Mouse (Mus musculus) forebrain, embryonic 12.5 days (tissue): ENCODE measurements around the gene Max. TPM values are rescaled to one million over a fixed set of nuclear protein-coding genes. Genes with fewer than 3 reads are reported as not detected.

ENCODE experiments used
- ATAC-seq: fragments of 200-750 bp; cut with Nextera tagmentation; 2 replicates; pipeline ENCODE4 v1.8.0; 2017; ENCODE audit warnings: moderate TSS enrichment; ENCODE audit not compliant: low FRiP score
- H3K27ac ChIP-seq: fragments of 300-500 bp; sonication (generic); 2 replicates; pipeline ENCODE4 v1.5.1; 2016; ENCODE audit warnings: mild to moderate bottlenecking
- H3K27me3 ChIP-seq: fragments of 300-500 bp; sonication (generic); 2 replicates; pipeline ENCODE4 v1.6.1; 2016; ENCODE audit warnings: mild to moderate bottlenecking
- H3K36me3 ChIP-seq: fragments of 300-500 bp; sonication (generic); replicated peaks from 2 replicates; pipeline ENCODE4 v1.6.1; 2016; ENCODE audit warnings: mild to moderate bottlenecking
- H3K4me1 ChIP-seq: fragments of 300-500 bp; sonication (generic); 2 replicates; pipeline ENCODE4 v1.6.1; 2016
- H3K4me2 ChIP-seq: fragments of 300-500 bp; sonication (generic); 2 replicates; pipeline ENCODE4 v1.6.1; 2016; ENCODE audit warnings: mild to moderate bottlenecking, moderate library complexity
- H3K4me3 ChIP-seq: fragments of 300-500 bp; sonication (generic); replicated peaks from 2 replicates; pipeline ENCODE4 v1.5.1; 2016; ENCODE audit warnings: mild to moderate bottlenecking
- H3K9ac ChIP-seq: fragments of 300-500 bp; sonication (generic); 2 replicates; pipeline ENCODE4 v1.6.1; 2016; ENCODE audit warnings: mild to moderate bottlenecking
- H3K9me3 ChIP-seq: fragments of 300-500 bp; sonication (generic); 2 replicates; pipeline ENCODE4 v1.6.1; 2016
- WGBS: fragments of 180-500 bp; shearing (Covaris S2); methylation state at CpG from one replicate; pipeline ENCODE4 v1.1.7; 2016; 5-methylcytosine and 5-hydroxymethylcytosine counted together
- polyA plus RNA-seq: library from polyadenylated mRNA; unstranded; fragments of >200 nt; fragmentation: Nextera tagmentation; extraction: Ambion mirVana; gene quantifications from 2 replicates; pipeline ENCODE4 v1.2.1, GENCODE M21; 2016

Max gene
- polyA plus RNA-seq, 1 experiment from 2014 or later: 23.4 TPM

DNA sequence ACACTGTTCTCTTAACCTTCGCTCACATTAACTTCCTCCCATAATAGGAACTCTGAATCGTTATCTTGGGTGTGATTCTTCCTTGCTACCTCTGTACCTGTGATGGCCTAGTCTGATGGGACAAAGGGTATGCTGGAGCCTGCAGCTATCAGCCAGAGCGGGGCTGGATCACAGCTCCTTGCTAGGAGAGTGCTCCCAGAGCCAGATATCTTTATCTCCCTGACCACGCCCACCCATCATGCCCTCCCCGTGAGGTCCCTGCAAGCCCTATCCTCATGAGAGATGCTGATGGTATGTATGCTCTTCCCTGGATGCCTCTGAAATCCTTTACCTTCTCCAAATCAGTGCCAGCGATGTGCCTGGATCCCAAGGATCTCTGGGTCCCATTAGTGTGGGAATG is 31.8 kb downstream of the Max start:
- no peak for ATAC-seq
- no peak overlapping the region for H3K4me3 ChIP-seq

DNA sequence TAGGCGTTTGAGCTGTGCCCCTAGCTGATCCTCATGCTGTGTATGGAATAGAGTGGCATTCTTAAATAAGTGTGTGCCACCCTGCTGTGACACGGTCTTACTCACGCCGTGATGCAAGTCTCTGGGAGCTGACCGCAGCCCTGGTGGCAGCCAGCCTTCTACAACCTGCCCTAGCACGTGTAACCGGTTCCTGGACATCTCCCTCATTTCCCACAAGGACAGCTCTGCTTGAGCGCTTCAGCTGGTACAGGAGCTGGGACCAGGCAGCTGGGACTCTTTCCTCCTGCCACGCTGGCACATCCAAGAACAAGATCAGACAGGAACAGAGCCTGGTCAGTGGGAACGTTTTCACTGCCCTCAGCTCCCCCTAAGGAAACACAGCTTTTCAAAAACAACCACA is 34.5 kb downstream of the Max start:
- no peaks in the 10 kb centered on the region for H3K27me3 ChIP-seq
- no peaks in the 10 kb centered on the region for H3K9me3 ChIP-seq
- no peak overlapping the region for H3K4me3 ChIP-seq
- no peak for ATAC-seq
- no peak overlapping the region for H3K9ac ChIP-seq
- H3K27ac ChIP-seq: no peak overlapping the region
- H3K4me2 ChIP-seq: no peak overlapping the region
- H3K4me1 ChIP-seq: no peaks in the 10 kb centered on the region; the same call in 1 of the 2 replicates
- WGBS: 64% methylated on average over 10 of the region's 10 CpGs
- no peaks in the 10 kb centered on the region for H3K36me3 ChIP-seq

More for the DNA sequence above, 31.8 kb downstream of the Max start:
- H3K4me2 ChIP-seq: no peak overlapping the region
- no peaks in the 10 kb centered on the region for H3K9me3 ChIP-seq
- no peak overlapping the region for H3K9ac ChIP-seq
- WGBS: 75% methylated on average over 6 of the region's 6 CpGs
- no peaks in the 10 kb centered on the region; the same call in 1 of the 2 replicates for H3K4me1 ChIP-seq
- H3K27ac ChIP-seq: no peak overlapping the region
- H3K36me3 ChIP-seq: peaks cover under 1% of the 10 kb centered on the region; the same call in 1 of the 2 replicates
- H3K27me3 ChIP-seq: no peaks in the 10 kb centered on the region

DNA sequence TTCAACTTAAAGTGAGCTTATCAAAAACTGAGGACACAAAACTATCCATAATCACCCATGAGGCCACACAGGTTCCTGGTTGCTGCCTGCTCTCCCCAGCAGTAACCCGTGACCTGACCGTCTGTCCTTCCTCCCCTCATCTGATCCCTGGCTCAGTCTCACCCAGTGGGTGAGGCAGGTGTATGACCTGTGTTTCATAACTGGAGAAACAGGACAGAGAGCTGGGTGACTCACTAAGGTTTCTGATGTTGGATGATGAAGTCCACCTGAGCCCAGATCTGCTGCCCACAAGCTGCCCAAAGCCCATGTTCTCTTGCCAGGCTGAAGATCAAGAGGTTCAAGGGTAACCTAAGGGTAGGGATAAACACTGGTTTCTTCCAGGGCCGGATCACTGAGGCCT is 35.0 kb downstream of the Max start:
- Histone ChIP-seq H3K9ac (no peak overlapping the region), H3K9me3 (no peaks in the 10 kb centered on the region), H3K27ac (no peak overlapping the region), H3K27me3 (no peaks in the 10 kb centered on the region), H3K4me1 (no peaks in the 10 kb centered on the region; the same call in 1 of the 2 replicates), H3K36me3 (no peaks in the 10 kb centered on the region), H3K4me2 (no peak overlapping the region), H3K4me3 (no peak overlapping the region)
- no peak for ATAC-seq
- 88% methylated on average over 3 of the region's 3 CpGs for WGBS

DNA sequence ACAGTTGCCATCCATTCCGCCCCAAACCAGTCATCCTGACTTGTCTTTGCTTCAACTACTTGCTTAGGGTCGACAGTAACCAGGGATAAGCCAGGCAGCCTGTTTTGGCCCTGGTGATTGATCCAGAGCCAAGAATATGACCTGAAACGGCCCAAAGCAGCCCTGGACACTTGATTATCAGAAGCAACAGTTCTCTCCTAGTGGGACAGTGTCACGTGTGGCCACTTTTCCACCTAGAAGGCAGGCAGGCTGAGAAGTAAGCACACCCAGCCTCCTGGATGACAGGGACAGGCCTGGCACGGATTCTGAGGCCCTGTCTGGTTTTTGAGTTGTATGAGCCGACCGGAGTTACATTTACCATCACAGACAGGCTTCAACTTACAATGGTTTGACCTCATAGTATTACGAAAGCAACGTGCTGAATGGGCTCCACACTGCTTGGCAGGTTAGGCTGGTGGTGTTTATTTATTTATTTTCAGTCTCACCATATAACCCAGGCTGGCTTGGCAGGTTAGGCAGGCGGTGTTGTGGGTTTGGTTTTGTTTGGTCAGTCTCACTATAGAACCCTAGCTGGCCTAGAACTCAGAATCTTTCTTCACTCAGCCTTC is 35.6 kb downstream of the Max start:
- no peaks in the 10 kb centered on the region; the same call in 1 of the 2 replicates for H3K4me1 ChIP-seq
- WGBS: 85% methylated on average over 10 of the region's 10 CpGs
- ATAC-seq: no peak
- no peak overlapping the region for H3K9ac ChIP-seq
- H3K27me3 ChIP-seq: no peaks in the 10 kb centered on the region
- no peak overlapping the region for H3K4me3 ChIP-seq
- no peak overlapping the region for H3K4me2 ChIP-seq
- H3K27ac ChIP-seq: no peak overlapping the region
- no peaks in the 10 kb centered on the region for H3K36me3 ChIP-seq
- H3K9me3 ChIP-seq: no peaks in the 10 kb centered on the region

DNA sequence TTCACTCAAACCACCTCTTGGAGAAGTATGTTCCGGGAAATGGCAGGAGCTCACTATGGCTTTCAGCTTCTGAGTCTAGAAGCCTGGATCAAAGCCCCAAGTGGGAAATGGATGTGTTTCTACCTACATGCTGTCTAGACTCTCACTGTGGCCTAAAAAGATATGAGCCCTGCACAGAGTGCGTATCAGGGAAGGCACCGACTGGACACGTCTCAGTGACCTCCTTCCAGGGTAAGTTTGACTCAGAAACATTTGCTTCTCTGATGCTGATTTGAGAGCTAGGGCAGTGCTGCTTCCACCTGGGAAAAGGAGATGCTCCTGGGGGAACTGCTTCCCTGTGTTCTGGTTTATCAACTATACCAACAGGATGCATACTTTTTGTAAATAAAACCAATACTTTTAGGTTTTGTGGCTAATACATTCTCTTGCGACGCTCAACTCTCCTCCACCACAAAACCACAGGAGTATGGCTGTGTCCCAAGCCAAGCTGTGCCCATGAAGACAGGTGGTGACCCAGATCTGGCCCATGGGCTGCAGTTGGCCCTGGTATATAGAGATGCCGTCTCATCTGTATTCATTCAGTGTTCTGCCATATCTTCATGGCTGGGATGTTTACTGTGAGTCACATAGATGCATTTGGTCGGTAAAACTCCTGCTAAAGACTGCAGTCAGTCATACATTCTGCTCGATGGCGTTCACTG is 36.9 kb downstream of the Max start:
- Histone ChIP-seq H3K9me3 (no peaks in the 10 kb centered on the region), H3K9ac (no peak overlapping the region), H3K4me2 (no peak overlapping the region), H3K27me3 (no peaks in the 10 kb centered on the region), H3K4me1 (no peaks in the 10 kb centered on the region; the same call in 1 of the 2 replicates), H3K27ac (no peak overlapping the region), H3K36me3 (peaks cover 9% of the 10 kb centered on the region; the same call in 1 of the 2 replicates), H3K4me3 (no peak overlapping the region)
- 94% methylated on average over 10 of the region's 10 CpGs for WGBS
- ATAC-seq: no peak

DNA sequence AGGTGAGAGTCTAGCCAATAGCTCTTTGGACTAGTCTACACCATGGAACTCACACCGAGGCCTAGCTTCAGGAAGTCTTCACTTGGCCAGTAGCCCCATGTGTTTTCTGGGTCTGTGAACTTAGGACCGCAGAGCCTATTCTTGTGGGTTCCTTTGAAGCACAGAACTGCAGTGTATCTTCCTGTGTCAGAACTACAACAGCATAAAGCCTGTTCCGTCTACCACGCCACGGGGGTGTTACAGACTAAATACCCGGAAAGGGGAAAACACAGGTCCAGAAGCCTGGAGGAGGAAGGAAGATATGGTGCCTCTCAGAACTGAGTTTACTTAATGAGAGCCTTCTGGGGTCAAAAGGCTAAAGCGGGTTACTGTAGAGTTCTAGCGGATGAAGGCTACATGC is 38.9 kb downstream of the Max start:
- Histone ChIP-seq H3K4me3 (no peak overlapping the region), H3K27me3 (no peaks in the 10 kb centered on the region), H3K36me3 (peaks cover 9% of the 10 kb centered on the region; the same call in 1 of the 2 replicates), H3K4me1 (no peaks in the 10 kb centered on the region), H3K9ac (no peak overlapping the region), H3K9me3 (no peaks in the 10 kb centered on the region), H3K27ac (no peak overlapping the region), H3K4me2 (no peak overlapping the region)
- WGBS: 96% methylated on average over 8 of the region's 8 CpGs
- ATAC-seq: no peak

DNA sequence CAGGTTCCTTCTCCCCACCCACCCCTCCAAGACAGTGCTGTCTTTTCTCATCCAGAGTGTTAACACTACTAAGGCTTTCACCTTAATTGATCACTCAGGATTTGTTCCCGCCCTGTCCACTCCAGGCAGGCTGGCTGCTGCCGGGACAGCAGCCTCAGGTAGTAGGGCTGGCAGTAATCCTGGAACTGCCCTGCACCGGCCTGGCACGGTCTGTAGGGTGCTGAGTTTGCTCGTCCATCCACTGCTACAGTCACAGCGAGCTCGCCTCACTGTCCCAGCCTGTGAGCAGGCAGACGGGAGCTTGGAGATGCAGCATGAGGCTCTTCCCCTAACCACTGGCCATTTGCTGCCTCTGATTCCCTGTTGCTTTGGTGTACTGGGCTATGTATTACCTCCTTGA is 41.0 kb downstream of the Max start:
- Histone ChIP-seq H3K4me3 (no peak overlapping the region), H3K4me2 (no peak overlapping the region), H3K27me3 (no peaks in the 10 kb centered on the region), H3K36me3 (peaks cover 17% of the 10 kb centered on the region), H3K9ac (no peak overlapping the region), H3K4me1 (no peaks in the 10 kb centered on the region), H3K9me3 (no peaks in the 10 kb centered on the region), H3K27ac (no peak overlapping the region)
- ATAC-seq: no peak
- WGBS: 86% methylated on average over 8 of the region's 8 CpGs

DNA sequence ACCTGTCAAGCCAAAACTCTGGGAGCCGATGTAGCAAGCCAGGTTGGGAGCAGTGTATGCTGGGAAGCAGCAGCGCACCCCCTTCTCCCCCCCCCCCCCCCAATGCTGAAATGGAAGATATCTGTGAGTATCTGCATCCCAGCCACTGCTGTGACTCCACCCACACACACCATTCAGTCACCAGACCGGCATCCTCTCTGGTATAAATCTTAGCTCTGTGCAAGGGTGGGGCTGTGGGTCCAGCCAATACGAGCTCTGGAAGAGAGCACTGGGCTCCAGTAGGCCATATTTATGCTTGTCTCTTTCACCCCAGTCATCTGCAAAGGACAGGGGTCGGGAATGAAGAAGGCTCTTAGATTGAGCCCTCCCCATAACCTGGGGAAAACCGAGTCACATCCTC is 41.6 kb downstream of the Max start:
- Histone ChIP-seq H3K36me3 (peaks cover 17% of the 10 kb centered on the region), H3K4me1 (no peaks in the 10 kb centered on the region), H3K27me3 (no peaks in the 10 kb centered on the region), H3K27ac (no peak overlapping the region), H3K4me3 (no peak overlapping the region), H3K9ac (no peak overlapping the region), H3K4me2 (no peak overlapping the region), H3K9me3 (no peaks in the 10 kb centered on the region)
- WGBS: 86% methylated on average over 6 of the region's 6 CpGs
- ATAC-seq: no peak

DNA sequence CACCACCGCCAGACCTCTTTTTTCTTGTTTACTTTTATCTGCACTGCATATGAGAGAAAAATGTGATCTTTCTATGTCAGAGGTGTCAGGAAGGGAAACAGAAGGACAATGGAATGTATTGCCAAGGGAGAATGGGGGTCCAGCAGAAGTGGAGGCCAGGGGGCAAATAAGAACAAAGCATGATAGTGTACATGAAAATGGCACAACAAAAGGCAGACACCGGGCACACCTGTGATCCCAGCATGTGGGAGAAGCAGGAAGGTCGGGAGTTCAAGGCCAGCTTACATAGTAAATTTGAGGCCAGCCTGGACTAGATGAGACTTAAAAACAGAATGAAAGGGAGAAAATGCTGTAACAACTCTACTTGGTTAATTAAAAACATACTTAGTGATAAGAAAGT is 43.1 kb downstream of the Max start:
- no peaks in the 10 kb centered on the region for H3K4me1 ChIP-seq
- H3K9me3 ChIP-seq: no peaks in the 10 kb centered on the region
- H3K4me3 ChIP-seq: no peak overlapping the region
- H3K4me2 ChIP-seq: no peak overlapping the region
- ATAC-seq: no peak
- 69% methylated on average over 3 of the region's 3 CpGs for WGBS
- no peaks in the 10 kb centered on the region for H3K27me3 ChIP-seq
- H3K36me3 ChIP-seq: peaks cover 17% of the 10 kb centered on the region
- H3K9ac ChIP-seq: no peak overlapping the region
- H3K27ac ChIP-seq: no peak overlapping the region

DNA sequence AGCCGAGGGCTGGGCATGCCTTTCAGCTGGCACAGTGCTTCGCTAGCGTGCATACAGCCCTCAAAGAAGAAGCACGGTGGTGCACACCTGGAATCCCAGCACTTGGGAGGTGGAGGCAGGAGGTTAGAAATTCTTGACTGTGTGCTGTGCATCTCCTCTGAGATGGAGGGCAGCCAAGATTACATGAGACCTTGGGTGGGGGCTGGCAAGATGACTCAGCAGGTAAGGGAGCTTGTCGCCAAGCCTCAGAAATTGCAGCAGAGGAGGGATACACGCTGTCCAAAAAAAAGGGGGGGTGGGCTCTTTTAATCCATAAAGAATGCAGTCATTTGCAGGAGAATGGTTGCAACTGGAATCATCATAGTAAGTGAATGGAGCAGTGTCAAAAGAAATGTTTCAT is 43.9 kb downstream of the Max start:
- H3K4me2 ChIP-seq: no peak overlapping the region
- no peaks in the 10 kb centered on the region for H3K4me1 ChIP-seq
- H3K27me3 ChIP-seq: no peaks in the 10 kb centered on the region
- no peak overlapping the region for H3K4me3 ChIP-seq
- peaks cover 17% of the 10 kb centered on the region for H3K36me3 ChIP-seq
- no peak overlapping the region for H3K27ac ChIP-seq
- no peak for ATAC-seq
- 83% methylated on average over 6 of the region's 6 CpGs for whole genome bisulfite sequencing
- no peak overlapping the region for H3K9ac ChIP-seq
- H3K9me3 ChIP-seq: no peaks in the 10 kb centered on the region

DNA sequence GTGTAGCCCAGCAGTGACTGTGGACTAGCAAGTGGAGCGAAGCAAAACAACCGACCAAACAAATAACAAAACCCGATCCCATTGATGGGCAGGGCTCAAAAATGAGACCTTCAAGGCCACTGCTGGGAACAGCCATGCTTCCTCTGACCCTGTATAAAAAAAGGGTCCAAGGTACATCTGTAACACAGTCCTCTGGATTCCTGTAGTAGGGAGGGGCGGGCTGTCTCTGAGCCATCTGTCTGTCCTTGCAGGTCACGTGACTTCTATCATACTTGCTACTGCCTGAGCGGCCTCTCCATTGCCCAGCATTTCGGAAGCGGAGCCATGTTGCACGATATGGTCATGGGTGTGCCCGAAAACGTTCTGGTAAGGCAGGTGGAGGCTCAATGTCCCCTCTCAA is 45.8 kb downstream of the Max start:
- Histone ChIP-seq H3K9ac (no peak overlapping the region), H3K4me2 (no peak overlapping the region), H3K9me3 (no peaks in the 10 kb centered on the region), H3K27ac (no peak overlapping the region), H3K27me3 (no peaks in the 10 kb centered on the region), H3K4me3 (no peak overlapping the region), H3K36me3 (peaks cover 16% of the 10 kb centered on the region), H3K4me1 (no peaks in the 10 kb centered on the region)
- 92% methylated on average over 11 of the region's 11 CpGs for WGBS
- no peak for ATAC-seq

DNA sequence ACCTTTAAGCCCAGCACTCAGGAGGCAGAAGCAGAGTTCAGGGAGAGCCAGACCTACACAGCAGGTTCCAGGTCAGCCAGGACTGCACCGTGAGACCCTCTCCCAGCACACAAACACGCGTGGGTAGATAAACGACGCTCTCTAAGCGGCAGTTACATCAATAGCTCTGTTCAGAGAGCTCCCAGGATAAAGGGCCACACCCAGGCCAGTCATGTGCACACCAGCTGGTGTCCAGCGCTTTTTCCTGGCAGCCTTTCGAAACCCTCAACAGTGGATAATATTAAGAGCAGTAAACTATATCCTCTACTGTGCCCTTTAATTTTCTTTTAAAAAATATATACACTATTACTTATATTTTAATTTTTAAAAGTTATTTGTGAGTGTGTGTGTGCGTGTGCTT is 49.8 kb downstream of the Max start:
- Histone ChIP-seq H3K36me3 (peaks cover 14% of the 10 kb centered on the region), H3K4me2 (no peak overlapping the region), H3K9me3 (no peaks in the 10 kb centered on the region), H3K4me1 (no peaks in the 10 kb centered on the region; the same call in 1 of the 2 replicates), H3K27me3 (no peaks in the 10 kb centered on the region), H3K4me3 (no peak overlapping the region), H3K27ac (no peak overlapping the region), H3K9ac (no peak overlapping the region)
- 83% methylated on average over 9 of the region's 9 CpGs for WGBS
- ATAC-seq: no peak

DNA sequence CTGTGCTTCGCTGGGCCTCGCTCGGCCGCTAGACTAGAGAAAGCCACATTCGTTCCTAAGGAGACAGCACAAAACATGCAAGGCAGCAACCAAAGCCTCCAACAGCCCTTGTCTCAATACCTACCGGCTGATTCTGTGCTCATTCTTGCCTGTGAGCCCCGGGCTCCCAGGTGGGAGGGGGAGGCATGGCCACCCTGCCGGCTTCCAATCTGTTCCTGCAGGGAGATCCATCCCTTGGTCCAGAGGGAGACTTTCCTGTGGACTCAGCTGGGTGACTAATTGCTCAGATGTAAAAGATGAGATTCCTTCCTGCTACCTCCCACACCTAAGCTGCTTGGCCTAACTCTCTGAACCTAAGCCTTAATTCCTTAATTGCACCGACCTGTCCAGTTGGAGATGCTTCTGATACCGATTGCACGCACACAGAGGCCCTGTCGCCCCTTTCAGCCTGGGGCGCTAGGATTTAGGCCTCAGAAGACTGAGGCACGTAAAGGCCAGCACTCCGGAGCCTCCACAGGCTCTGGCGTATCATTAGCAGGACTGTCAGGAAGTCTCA is 50.8 kb downstream of the Max start:
- Histone ChIP-seq H3K4me1 (no peaks in the 10 kb centered on the region; the same call in 1 of the 2 replicates), H3K9me3 (no peaks in the 10 kb centered on the region), H3K9ac (no peak overlapping the region), H3K27me3 (no peaks in the 10 kb centered on the region), H3K27ac (no peak overlapping the region), H3K4me3 (no peak overlapping the region), H3K4me2 (no peak overlapping the region), H3K36me3 (peaks cover 11% of the 10 kb centered on the region)
- ATAC-seq: no peak
- 67% methylated on average over 16 of the region's 16 CpGs for WGBS
